Mouse (Mus musculus) CD4-positive naive resting alpha-beta T cell, adult 76 days (primary cell): ENCODE results near the gene Tpd52l1. TPM values are rescaled to one million over a fixed set of nuclear protein-coding genes. Genes with fewer than 3 reads are reported as not detected.

Experiments
- total RNA-seq: library from RNA; stranded (reverse); gene quantifications from one replicate; pipeline ENCODE4 v1.2.4, GENCODE M21; 2023

Gene Tpd52l1
- total RNA-seq: not detected

GRCm38 (mm10) chr10:31445291-31446124 is at the start of gene Tpd52l1:
Tpd52l1 (minus strand) TSS chr10:31445958.

DNA sequence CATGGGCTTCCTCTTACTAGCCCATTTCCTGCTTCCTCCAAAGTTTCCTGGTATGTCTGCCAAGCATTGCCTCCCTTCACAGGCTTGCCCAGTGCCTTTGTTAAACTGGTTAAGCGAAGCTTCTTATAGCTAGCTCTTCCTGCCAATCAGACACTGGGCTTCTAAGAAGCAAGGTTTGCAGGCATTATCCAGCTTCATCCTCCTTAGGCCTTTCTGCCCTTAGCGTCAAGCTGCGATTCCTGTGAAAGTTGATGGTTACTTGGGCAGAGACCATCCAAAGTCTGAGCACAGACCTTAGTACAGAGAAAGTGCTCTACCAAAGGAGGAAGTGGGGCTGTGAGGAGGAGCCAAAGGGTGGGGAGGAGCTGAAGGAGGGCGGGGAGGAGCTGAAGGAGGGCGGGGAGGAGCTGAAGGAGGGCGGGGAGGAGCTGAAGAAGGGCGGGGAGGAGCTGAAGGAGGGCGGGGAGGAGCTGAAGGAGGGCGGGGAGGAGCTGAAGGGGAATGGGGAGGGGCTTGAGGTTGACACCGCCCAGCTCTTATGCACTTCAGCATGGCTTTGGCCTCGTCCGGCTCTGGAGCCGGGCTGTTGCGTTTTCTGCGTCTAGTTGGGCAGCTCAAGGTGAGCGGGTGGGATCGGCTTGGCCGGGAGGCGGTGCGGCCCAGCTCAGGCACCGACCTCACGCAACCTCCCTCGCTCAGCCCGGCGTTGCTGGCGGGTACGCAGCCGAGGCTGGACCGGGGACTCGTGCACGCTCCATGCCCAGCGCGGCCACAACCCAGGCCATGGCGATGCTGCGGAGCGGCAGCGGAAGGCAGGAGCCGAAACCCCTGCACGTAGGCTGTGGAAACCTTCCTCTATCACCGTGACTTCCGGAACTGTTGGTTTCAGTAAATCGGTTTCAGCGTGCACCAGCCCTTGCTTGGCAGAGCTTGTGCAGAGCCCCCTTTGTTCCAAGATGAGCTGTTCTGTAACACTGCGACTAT is 132.6 kb downstream of the Tpd52l1 start, which contains the start of gene Hddc2:
Hddc2 (plus strand) TSS at position 519 of the 984 bp plus-strand sequence.

Other genes starting within 250 kb of the Tpd52l1 start
- gene Hddc2, start 132.6 kb downstream of the Tpd52l1 start, total RNA-seq: 27.6 TPM
- gene Rnf217, start 163.2 kb upstream of the Tpd52l1 start, total RNA-seq: 0.06 TPM